Mouse (Mus musculus): ENCODE data around the gene Rab40c.

GRCm38 (mm10) chr17:25943221-25943620 lies 23.7 kb upstream of the Rab40c start:
- no peak for TF ChIP-seq POLR2A (IDR thresholded peaks at IDR 0.05; ENCODE audit: borderline replicate concordance, insufficient read depth, low read length)
- TF ChIP-seq CTCF (IDR thresholded peaks at IDR 0.05; ENCODE audit: borderline replicate concordance, insufficient read depth, low read depth, low read length) = no peak
